Mouse (Mus musculus): ENCODE results near the gene Spcs2. TPM values are rescaled to one million over a fixed set of nuclear protein-coding genes. Genes with fewer than 3 reads are reported as not detected.

Spcs2 gene
- 41.1 TPM for polyA plus RNA-seq (2015; fragmentation: Illumina TruSeq; extraction: RNeasy Lipid Tissue Mini Kit (QIAGEN cat#74804); ENCODE audit: insufficient read depth, low read depth, low replicate concordance)

DNA sequence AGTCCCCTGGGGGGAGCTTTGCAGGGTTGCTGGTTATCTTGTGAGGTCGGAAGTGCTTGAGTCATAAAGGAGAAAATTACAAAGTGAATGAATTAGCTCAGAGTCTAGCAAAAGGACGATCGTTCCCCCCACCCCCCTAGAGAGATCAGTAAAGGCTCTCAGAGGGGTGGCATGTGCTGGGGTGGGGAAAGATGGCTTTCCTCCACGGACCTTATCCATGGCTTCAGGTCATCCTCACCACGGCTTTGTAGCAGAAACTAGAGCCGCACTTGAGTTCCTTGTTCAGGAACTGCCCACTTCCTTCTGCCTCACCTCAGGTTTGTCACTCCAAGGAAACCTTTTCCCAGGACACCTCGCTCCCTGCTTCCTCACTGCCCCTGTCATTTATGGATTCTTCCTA lies at the start of gene Spcs2:
Spcs2 (minus strand) TSS at position 101 of the 400 bp plus-strand sequence.

DNA sequence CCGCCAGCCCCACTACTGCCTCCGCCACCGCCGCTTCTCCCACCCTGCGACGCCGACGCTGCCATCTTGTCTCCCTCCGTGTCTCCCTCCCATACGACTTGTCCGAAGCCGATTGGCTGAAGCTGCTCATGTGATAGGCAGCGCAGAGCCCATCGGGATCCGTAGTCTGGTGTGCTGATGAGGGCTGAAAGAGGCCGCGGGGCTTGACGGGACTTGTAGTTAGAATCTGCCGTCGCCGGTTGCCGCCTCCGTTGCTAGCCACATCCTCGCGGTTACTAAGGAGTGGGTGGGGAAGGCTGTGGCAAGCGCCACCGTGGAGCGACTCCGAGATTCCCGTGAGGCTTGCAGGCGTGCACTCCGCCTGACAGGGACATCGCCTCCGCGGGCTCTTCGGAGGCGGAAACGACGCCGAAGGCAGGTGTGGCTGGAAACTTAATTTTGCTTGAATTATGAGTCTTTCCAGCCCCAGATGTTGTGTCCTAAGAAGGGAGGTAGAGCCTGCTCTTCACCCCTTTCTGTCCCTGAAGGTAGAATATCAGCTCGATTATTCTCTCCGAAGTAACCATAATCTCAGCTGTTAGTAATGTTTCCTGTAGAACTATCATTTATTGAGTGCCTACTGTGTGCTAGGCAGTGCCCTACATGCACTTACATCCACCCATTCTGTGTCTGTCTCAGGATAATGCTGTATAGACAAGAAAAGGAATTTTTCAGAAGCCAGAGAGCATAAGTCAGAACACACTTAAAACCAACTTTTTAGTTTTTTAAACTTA lies 4.3 kb downstream of the Spcs2 start, which contains the start of gene Xrra1:
Xrra1 (plus strand) TSS at position 304 of the 773 bp plus-strand sequence.

DNA sequence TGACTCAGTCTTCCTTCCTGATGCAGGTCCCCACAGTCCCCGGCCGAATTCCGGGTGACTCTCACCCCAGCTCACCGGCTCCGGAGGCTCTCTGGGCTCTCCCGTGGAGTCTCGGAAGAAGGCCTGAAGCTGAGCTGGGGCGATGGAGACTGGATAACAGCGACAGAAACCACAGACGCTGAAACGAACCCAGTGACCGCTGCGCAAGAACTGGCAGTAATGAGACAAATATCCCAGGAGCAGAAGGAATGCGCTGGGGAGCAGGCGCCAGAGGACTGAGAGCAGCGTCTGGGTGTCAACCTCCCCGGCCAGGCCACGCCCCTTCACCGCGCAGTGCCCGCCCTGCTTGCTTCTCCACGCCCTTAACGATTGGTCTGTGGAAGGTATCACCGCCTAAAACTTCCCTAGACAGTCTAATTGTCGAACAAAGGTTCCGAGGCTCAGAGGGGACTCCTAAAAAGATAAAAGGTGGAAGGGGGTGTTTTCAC lies 35.1 kb downstream of the Spcs2 start, which contains the start of gene Neu3:
Neu3 (minus strand) TSS at position 335 of the 488 bp plus-strand sequence.

Other genes with a start within 250 kb of the Spcs2 start
- 2.0 TPM for gene Tpbgl, start 236.4 kb downstream of the Spcs2 start, polyA plus RNA-seq (2015; fragmentation: Illumina TruSeq; extraction: RNeasy Lipid Tissue Mini Kit (QIAGEN cat#74804); ENCODE audit: insufficient read depth, low read depth, low replicate concordance)
- 9.9 TPM for gene Slco2b1, start 152.1 kb downstream of the Spcs2 start, polyA plus RNA-seq (2015; fragmentation: Illumina TruSeq; extraction: RNeasy Lipid Tissue Mini Kit (QIAGEN cat#74804); ENCODE audit: insufficient read depth, low read depth, low replicate concordance)
- gene Olfr520, start 133.2 kb downstream of the Spcs2 start, polyA plus RNA-seq (2015; fragmentation: Illumina TruSeq; extraction: RNeasy Lipid Tissue Mini Kit (QIAGEN cat#74804); ENCODE audit: insufficient read depth, low read depth, low replicate concordance): not detected
- not detected for gene Olfr521, start 100.0 kb downstream of the Spcs2 start, polyA plus RNA-seq (2015; fragmentation: Illumina TruSeq; extraction: RNeasy Lipid Tissue Mini Kit (QIAGEN cat#74804); ENCODE audit: insufficient read depth, low read depth, low replicate concordance)
- gene Neu3, start 35.0 kb downstream of the Spcs2 start, polyA plus RNA-seq (2015; fragmentation: Illumina TruSeq; extraction: RNeasy Lipid Tissue Mini Kit (QIAGEN cat#74804); ENCODE audit: insufficient read depth, low read depth, low replicate concordance): 1.5 TPM
- not detected for gene Xrra1, start 4.3 kb downstream of the Spcs2 start, polyA plus RNA-seq (2015; fragmentation: Illumina TruSeq; extraction: RNeasy Lipid Tissue Mini Kit (QIAGEN cat#74804); ENCODE audit: insufficient read depth, low read depth, low replicate concordance)
- gene Rnf169, start 117.0 kb upstream of the Spcs2 start, polyA plus RNA-seq (2015; fragmentation: Illumina TruSeq; extraction: RNeasy Lipid Tissue Mini Kit (QIAGEN cat#74804); ENCODE audit: insufficient read depth, low read depth, low replicate concordance): 3.9 TPM
- gene Chrdl2, start 142.7 kb upstream of the Spcs2 start, polyA plus RNA-seq (2015; fragmentation: Illumina TruSeq; extraction: RNeasy Lipid Tissue Mini Kit (QIAGEN cat#74804); ENCODE audit: insufficient read depth, low read depth, low replicate concordance): 1.7 TPM

Data from pancreas, adult 10 weeks (tissue).